Mouse (Mus musculus) forebrain, embryonic 16.5 days (tissue): Measurements from ENCODE around the gene Scnn1g. TPM values are rescaled to one million over a fixed set of nuclear protein-coding genes. Genes with fewer than 3 reads are reported as not detected.

Source experiments
- ATAC-seq: fragments of 200-750 bp; cut with Nextera tagmentation; 2 replicates; pipeline ENCODE4 v1.8.0; 2017; ENCODE audit warnings: mild to moderate bottlenecking, moderate library complexity
- H3K27ac ChIP-seq: fragments of 300-500 bp; sonication (generic); 2 replicates; pipeline ENCODE4 v1.5.1; 2014; ENCODE audit warnings: low read length, control low read depth
- H3K27me3 ChIP-seq: fragments of 300-500 bp; sonication (generic); replicated peaks from 2 replicates; pipeline ENCODE4 v1.6.1; 2014; ENCODE audit warnings: low read length; ENCODE audit not compliant: control insufficient read depth, insufficient read depth
- H3K36me3 ChIP-seq: fragments of 300-500 bp; sonication (generic); 2 replicates; pipeline ENCODE4 v1.6.1; 2014; ENCODE audit not compliant: control insufficient read depth, insufficient read depth
- H3K4me1 ChIP-seq: fragments of 300-500 bp; sonication (generic); replicated peaks from 2 replicates; pipeline ENCODE4 v1.6.1; 2014; ENCODE audit warnings: low read length; ENCODE audit not compliant: control insufficient read depth, insufficient read depth
- H3K4me2 ChIP-seq: fragments of 300-500 bp; sonication (generic); 2 replicates; pipeline ENCODE4 v1.6.1; 2014; ENCODE audit warnings: mild to moderate bottlenecking, low read length, control low read depth
- H3K4me3 ChIP-seq: fragments of 300-500 bp; sonication (generic); replicated peaks from 2 replicates; pipeline ENCODE4 v1.5.1; 2014; ENCODE audit warnings: mild to moderate bottlenecking, low read length, control low read depth
- H3K9ac ChIP-seq: fragments of 300-500 bp; sonication (generic); replicated peaks from 2 replicates; pipeline ENCODE4 v1.6.1; 2014; ENCODE audit warnings: low read depth, low read length, control low read depth
- H3K9me3 ChIP-seq: fragments of 300-500 bp; sonication (generic); 2 replicates; pipeline ENCODE4 v1.6.1; 2016; ENCODE audit warnings: low read length; ENCODE audit not compliant: control insufficient read depth
- WGBS: fragments of 180-500 bp; shearing (Covaris S2); extraction: QIAGEN DNeasy Blood & Tissue Kit; methylation state at CpG from one replicate; pipeline ENCODE4 v1.1.7; 2014; 5-methylcytosine and 5-hydroxymethylcytosine counted together
- polyA plus RNA-seq: library from polyadenylated mRNA; unstranded; fragments of >200 nt; fragmentation: Nextera tagmentation; extraction: Ambion mirVana; gene quantifications from 2 replicates; pipeline ENCODE4 v1.2.1, GENCODE M21; 2015

Gene Scnn1g
- polyA plus RNA-seq, 1 experiment from 2014 or later, result not detected

DNA sequence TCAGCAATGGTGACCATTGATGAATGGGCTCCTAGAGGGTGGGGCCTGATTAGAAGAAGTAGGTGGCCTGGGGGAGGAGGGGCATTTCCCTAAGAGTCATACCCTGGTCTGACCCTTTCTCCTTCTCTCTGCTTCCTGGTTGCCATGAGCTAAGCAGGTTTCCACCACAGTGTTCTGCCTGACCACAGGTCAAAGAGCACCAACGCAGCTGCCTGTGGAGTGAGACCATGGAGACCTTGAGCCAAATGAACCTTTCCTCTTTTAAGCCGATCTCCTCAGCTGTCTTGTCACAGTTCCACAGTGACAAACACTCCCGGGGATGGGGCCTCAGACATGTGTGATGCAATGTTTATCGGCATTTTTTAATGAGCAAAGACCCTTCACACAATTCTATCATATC lies 68.7 kb downstream of the Scnn1g start:
- Histone ChIP-seq H3K36me3 (no peaks in the 10 kb centered on the region), H3K9me3 (no peaks in the 10 kb centered on the region), H3K27ac (no peak overlapping the region), H3K4me1 (no peaks in the 10 kb centered on the region), H3K27me3 (no peaks in the 10 kb centered on the region), H3K9ac (no peak overlapping the region), H3K4me2 (no peak overlapping the region), H3K4me3 (no peak overlapping the region)
- no peak for ATAC-seq
- WGBS, result 85% methylated on average over 4 of the region's 4 CpGs

DNA sequence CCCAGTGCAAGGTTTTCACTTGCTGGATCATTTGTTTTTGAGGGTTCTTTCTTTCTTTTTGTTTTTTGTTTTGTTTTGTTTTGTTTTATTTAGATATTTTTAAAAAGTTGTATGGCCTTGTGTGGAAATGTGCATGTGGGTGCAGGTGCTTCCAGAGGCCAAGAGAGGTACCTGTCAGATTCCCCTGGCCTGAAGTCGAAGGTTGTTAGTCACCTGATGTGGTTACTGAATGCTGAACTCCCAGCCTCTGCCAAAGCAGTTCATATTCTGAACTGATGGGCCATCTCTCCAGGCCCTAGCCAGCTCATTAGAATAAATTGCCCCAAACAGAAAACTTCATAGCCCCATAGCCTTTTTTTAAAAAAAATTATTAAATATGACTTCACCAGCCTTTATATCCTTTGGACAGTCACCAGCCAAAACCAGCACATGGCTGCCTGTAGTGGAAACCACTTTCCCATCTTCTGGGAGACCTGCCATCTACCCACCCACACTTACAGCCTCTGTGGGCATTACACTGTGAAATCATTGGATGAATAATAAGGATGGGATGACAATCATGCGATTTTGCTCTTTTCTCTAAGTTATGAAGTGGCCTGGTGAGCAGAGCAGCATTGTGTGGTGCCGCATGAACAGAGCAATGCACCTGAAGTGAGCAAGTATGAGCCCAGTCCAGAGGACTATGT lies 71.7 kb downstream of the Scnn1g start:
- ATAC-seq, result no peak
- Histone ChIP-seq H3K4me3 (no peak overlapping the region), H3K9me3 (no peaks in the 10 kb centered on the region), H3K36me3 (no peaks in the 10 kb centered on the region), H3K4me1 (no peaks in the 10 kb centered on the region), H3K27me3 (no peaks in the 10 kb centered on the region), H3K27ac (no peak overlapping the region), H3K4me2 (no peak overlapping the region), H3K9ac (no peak overlapping the region)
- WGBS, result 79% methylated on average over 3 of the region's 3 CpGs

DNA sequence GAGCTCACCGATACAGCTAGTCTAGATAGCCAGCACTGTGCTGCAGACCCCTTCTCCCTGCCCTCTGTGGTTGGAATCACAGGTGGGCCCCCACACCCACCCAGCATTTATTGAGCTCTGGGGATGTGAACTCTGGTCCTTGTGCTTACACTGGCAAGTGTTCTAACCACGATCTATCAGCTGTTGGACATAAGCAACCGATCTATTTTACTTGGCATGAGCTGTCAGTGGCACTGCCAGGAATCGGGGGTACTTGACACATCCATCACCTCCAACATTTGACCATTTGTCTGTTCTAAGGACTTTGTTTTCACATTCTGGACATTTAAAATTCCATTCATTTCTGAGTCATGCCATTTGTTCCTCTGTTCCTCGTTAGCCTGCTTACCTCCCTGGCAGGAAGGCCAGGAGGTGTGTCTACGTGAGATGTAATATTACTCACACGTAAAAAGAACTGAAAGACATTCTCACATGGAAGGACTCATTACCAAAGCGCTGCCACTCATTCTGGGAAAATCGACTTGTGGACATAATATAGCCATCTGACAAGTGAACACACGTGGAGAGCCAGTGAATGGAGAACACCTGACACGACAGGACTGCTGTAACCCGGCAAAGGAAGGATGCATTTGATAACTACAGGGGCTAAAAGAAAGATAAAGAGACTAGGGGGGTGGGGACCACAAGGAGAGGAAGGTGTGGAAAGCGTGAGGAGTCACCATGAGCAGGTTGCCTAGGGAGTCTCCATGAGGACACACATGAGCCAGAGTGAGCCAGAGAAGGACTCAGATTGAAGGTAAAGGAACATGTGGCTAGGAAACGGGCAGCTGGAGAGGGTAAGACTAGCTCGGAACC lies 73.7 kb downstream of the Scnn1g start:
- Histone ChIP-seq H3K4me2 (no peak overlapping the region), H3K27me3 (no peaks in the 10 kb centered on the region), H3K4me1 (no peaks in the 10 kb centered on the region), H3K9ac (no peak overlapping the region), H3K4me3 (no peak overlapping the region), H3K27ac (no peak overlapping the region), H3K36me3 (no peaks in the 10 kb centered on the region), H3K9me3 (no peaks in the 10 kb centered on the region)
- no peak for ATAC-seq
- 54% methylated on average over 15 of the region's 15 CpGs for WGBS

Other genes with a start within 250 kb of the Scnn1g start
- 4.0 TPM in 2 replicates for gene Usp31, start 27.2 kb upstream of the Scnn1g start, polyA plus RNA-seq
- gene Scnn1b, start 130.6 kb downstream of the Scnn1g start, polyA plus RNA-seq, result 0.34 TPM in 1 of 2 replicates, not detected in the other
- 19.8 and 25.9 TPM in 2 replicates for gene Cog7, start 247.2 kb downstream of the Scnn1g start, polyA plus RNA-seq